Comparison of ENCODE assay signal across 31 mouse cellular contexts in genomic region chr8:43906119-43906518, GRCm38 (mm10).
DNase-seq lines count a peak whose midpoint lies in the region; ATAC-seq lines count a peak whose summit lies in the region.
"Had no signal": no experiment of that assay in that cellular context is flagged by ENCODE, and none has a peak within 500 bp of the region (broad histone marks: within the 10 kb centered on the region; RNA-seq: fewer than 3 reads in every experiment).

No protein-coding gene starts in this region.

- no peaks in the 10 kb centered on the region for H3K36me3 ChIP-seq in limb, embryonic 11.5 days (ENCODE audit: control insufficient read depth, insufficient read depth, low read length)
- H3K36me3 ChIP-seq in limb, embryonic 10.5 days, result no peaks in the 10 kb centered on the region
- no peaks in the 10 kb centered on the region for H3K36me3 ChIP-seq in hindbrain, embryonic 11.5 days (ENCODE audit: control insufficient read depth, insufficient read depth, low read length)
- H3K36me3 ChIP-seq: embryonic facial prominence, embryonic 13.5 days; heart, embryonic 10.5 days; heart, embryonic 15.5 days; hindbrain, embryonic 12.5 days; intestine, embryonic 15.5 days; limb, embryonic 12.5 days; liver, embryonic 15.5 days; midbrain, embryonic 13.5 days; neural tube, embryonic 15.5 days had no signal

- H3K9ac ChIP-seq in limb, embryonic 11.5 days (ENCODE audit: low read length), result no peak overlapping the region
- H3K9ac ChIP-seq in hindbrain, embryonic 11.5 days (ENCODE audit: low read depth, low read length), result no peak overlapping the region
- H3K9ac ChIP-seq: embryonic facial prominence, embryonic 13.5 days; forebrain, postnatal 0 days; heart, embryonic 15.5 days; hindbrain, embryonic 12.5 days; intestine, embryonic 15.5 days; limb, embryonic 12.5 days; liver, embryonic 15.5 days; midbrain, embryonic 13.5 days; neural tube, embryonic 15.5 days had no signal

- peak; percentile 25 for DNase-seq in limb, embryonic 11.5 days (ENCODE audit: low spot score)
- DNase-seq in limb, embryonic 10.5 days (ENCODE audit: low spot score), result no peak
- DNase-seq in ES-CJ7 (ENCODE audit: low read depth, low spot score) (peak; percentile 31), R1 (ENCODE audit: low read depth, low spot score) (peak; percentile 10)
- DNase-seq in lung, postnatal 36 days, result peak; percentile 3
- DNase-seq in gastrocnemius, adult 8-10 months (ENCODE audit: low spot score in 2 of 2), result no peak
- no peak for DNase-seq in hindbrain, embryonic 11.5 days (ENCODE audit: low spot score)
- DNase-seq: adrenal gland, postnatal 10 days; cerebellum, adult 11 months; cerebellum, adult 9-10 months; forebrain, postnatal 0 days; gastrocnemius, postnatal 14 days; heart, adult 11 months; kidney, adult 2 months; kidney, postnatal 10 days; retina, postnatal 1 day; right cerebral cortex, postnatal 14 days; thymus, postnatal 4 days had no signal

- ATAC-seq in limb, embryonic 11.5 days (ENCODE audit: insufficient number of reproducible peaks, low FRiP score, low TSS enrichment, low read depth), result no peak
- ATAC-seq in hindbrain, embryonic 11.5 days (ENCODE audit: low FRiP score), result no peak
- ATAC-seq: CD4-positive, CD25-positive, alpha-beta regulatory T cell, adult 4 months; forebrain, postnatal 0 days; hindbrain, postnatal 0 days; intestine, embryonic 15.5 days; midbrain, embryonic 13.5 days had no signal

- H3K4me1 ChIP-seq in limb, embryonic 11.5 days (ENCODE audit: control insufficient read depth, insufficient read depth, low read length), result no peaks in the 10 kb centered on the region
- no peaks in the 10 kb centered on the region for H3K4me1 ChIP-seq in limb, embryonic 10.5 days
- no peaks in the 10 kb centered on the region for H3K4me1 ChIP-seq in hindbrain, embryonic 11.5 days (replicated peaks; ENCODE audit: control insufficient read depth, insufficient read depth, low read length)
- H3K4me1 ChIP-seq: embryonic facial prominence, embryonic 13.5 days; heart, embryonic 10.5 days; heart, embryonic 15.5 days; hindbrain, embryonic 12.5 days; intestine, embryonic 15.5 days; limb, embryonic 12.5 days; liver, embryonic 15.5 days; midbrain, embryonic 13.5 days; neural tube, embryonic 15.5 days had no signal

- no peak overlapping the region for H3K4me3 ChIP-seq in limb, embryonic 11.5 days (ENCODE audit: low read depth, low read length)
- no peak overlapping the region for H3K4me3 ChIP-seq in limb, embryonic 10.5 days
- H3K4me3 ChIP-seq in hindbrain, embryonic 11.5 days (ENCODE audit: low read depth, low read length), result no peak overlapping the region
- H3K4me3 ChIP-seq: embryonic facial prominence, embryonic 13.5 days; erythroblast, embryonic 14.5 days; heart, embryonic 10.5 days; heart, embryonic 15.5 days; hindbrain, embryonic 12.5 days; intestine, embryonic 15.5 days; limb, embryonic 12.5 days; liver, embryonic 15.5 days; midbrain, embryonic 13.5 days; neural tube, embryonic 15.5 days had no signal

- no peaks in the 10 kb centered on the region for H3K27me3 ChIP-seq in limb, embryonic 11.5 days (ENCODE audit: control insufficient read depth, insufficient read depth, low read length)
- H3K27me3 ChIP-seq in limb, embryonic 10.5 days (ENCODE audit: low read depth, poor library complexity, severe bottlenecking), result no peaks in the 10 kb centered on the region
- H3K27me3 ChIP-seq in hindbrain, embryonic 11.5 days (ENCODE audit: control insufficient read depth, insufficient read depth, low read length), result no peaks in the 10 kb centered on the region
- H3K27me3 ChIP-seq: embryonic facial prominence, embryonic 13.5 days; heart, embryonic 15.5 days; hindbrain, embryonic 12.5 days; intestine, embryonic 15.5 days; limb, embryonic 12.5 days; liver, embryonic 15.5 days; midbrain, embryonic 13.5 days; neural tube, embryonic 15.5 days had no signal

- WGBS in limb, embryonic 11.5 days, result 82% methylated on average over 3 of the region's 3 CpGs
- WGBS in limb, embryonic 10.5 days, result 84% methylated on average over 3 of the region's 3 CpGs
- WGBS in hindbrain, embryonic 11.5 days, result 85% methylated on average over 3 of the region's 3 CpGs

- H3K4me2 ChIP-seq in limb, embryonic 11.5 days (ENCODE audit: low read depth, severe bottlenecking), result no peak overlapping the region
- no peak overlapping the region for H3K4me2 ChIP-seq in hindbrain, embryonic 11.5 days (replicated peaks; ENCODE audit: low read depth, low read length)
- H3K4me2 ChIP-seq: embryonic facial prominence, embryonic 13.5 days; heart, embryonic 15.5 days; hindbrain, embryonic 12.5 days; intestine, embryonic 15.5 days; limb, embryonic 12.5 days; liver, embryonic 15.5 days; midbrain, embryonic 13.5 days; neural tube, embryonic 15.5 days had no signal

- no peaks in the 10 kb centered on the region for H3K9me3 ChIP-seq in limb, embryonic 11.5 days (ENCODE audit: control insufficient read depth, low read length)
- H3K9me3 ChIP-seq in limb, embryonic 10.5 days (replicated peaks), result no peaks in the 10 kb centered on the region
- H3K9me3 ChIP-seq in hindbrain, embryonic 11.5 days (ENCODE audit: control insufficient read depth, low read length), result no peaks in the 10 kb centered on the region
- H3K9me3 ChIP-seq: embryonic facial prominence, embryonic 13.5 days; heart, embryonic 10.5 days; heart, embryonic 15.5 days; hindbrain, embryonic 12.5 days; intestine, embryonic 15.5 days; limb, embryonic 12.5 days; liver, embryonic 15.5 days; midbrain, embryonic 13.5 days; neural tube, embryonic 15.5 days had no signal

- H3K27ac ChIP-seq in limb, embryonic 11.5 days (replicated peaks; ENCODE audit: low read depth, low read length), result no peak overlapping the region
- H3K27ac ChIP-seq in limb, embryonic 10.5 days, result no peak overlapping the region
- H3K27ac ChIP-seq in hindbrain, embryonic 11.5 days (ENCODE audit: low read depth, low read length), result no peak overlapping the region
- H3K27ac ChIP-seq: embryonic facial prominence, embryonic 13.5 days; heart, embryonic 10.5 days; heart, embryonic 15.5 days; hindbrain, embryonic 12.5 days; hindbrain, postnatal 0 days; intestine, embryonic 15.5 days; limb, embryonic 12.5 days; liver, embryonic 15.5 days; macrophage; midbrain, embryonic 13.5 days; neural tube, embryonic 15.5 days had no signal

Comparison
In these comparisons a context has a peak if more than half of its experiments do, and no peak if none do; other contexts are left out.
1. DNase-seq: peak in limb, embryonic 11.5 days (single experiment), ES-CJ7 (single experiment), R1 (single experiment) and lung, postnatal 36 days (single experiment); none in limb, embryonic 10.5 days (single experiment), gastrocnemius, adult 8-10 months (0 of 2) and hindbrain, embryonic 11.5 days (single experiment).